17 mouse cellular contexts compared by ENCODE assay signal in genomic region chr6:99420666-99421065, GRCm38 (mm10).
A peak's percentile ranks its signal among the peaks of the same experiment; 100 is the strongest.
DNase-seq lines count a peak whose midpoint lies in the region; ATAC-seq and TF ChIP-seq lines count a peak whose summit lies in the region.
"Had no signal": no experiment of that assay in that cellular context is flagged by ENCODE, and none has a peak within 500 bp of the region (broad histone marks: within the 10 kb centered on the region; RNA-seq: fewer than 3 reads in every experiment).

No protein-coding gene starts in this region.

- no peaks in the 10 kb centered on the region for H3K27me3 ChIP-seq in lung, embryonic 14.5 days (ENCODE audit: insufficient read depth, low read length)
- no peaks in the 10 kb centered on the region for H3K27me3 ChIP-seq in hindbrain, embryonic 14.5 days (ENCODE audit: control insufficient read depth, insufficient read depth, low read length)

- no peak overlapping the region for H3K4me3 ChIP-seq in lung, embryonic 14.5 days (ENCODE audit: low read depth, low read length)
- no peak overlapping the region for H3K4me3 ChIP-seq in hindbrain, embryonic 14.5 days (replicated peaks; ENCODE audit: low read length)
- H3K4me3 ChIP-seq: embryonic facial prominence, embryonic 10.5 days; myocyte had no signal

- no peak for ATAC-seq in lung, embryonic 14.5 days (ENCODE audit: insufficient read depth)
- peak; percentile 94 for ATAC-seq in CD4-positive, CD25-positive, alpha-beta regulatory T cell, adult 4 months
- no peak for ATAC-seq in hindbrain, embryonic 14.5 days (ENCODE audit: low FRiP score)
- ATAC-seq: intestine, postnatal 0 days had no signal

- H3K27ac ChIP-seq in lung, embryonic 14.5 days (ENCODE audit: low read depth), result no peak overlapping the region
- H3K27ac ChIP-seq in hindbrain, embryonic 14.5 days, result no peak overlapping the region
- H3K27ac ChIP-seq: embryonic facial prominence, embryonic 10.5 days; liver, embryonic 14.5 days had no signal

- TF ChIP-seq CTCF in lung, embryonic 14.5 days (IDR thresholded peaks at IDR 0.05; ENCODE audit: low read depth), result no peak

- H3K4me1 ChIP-seq in lung, embryonic 14.5 days (ENCODE audit: insufficient read depth), result no peaks in the 10 kb centered on the region
- H3K4me1 ChIP-seq in hindbrain, embryonic 14.5 days (replicated peaks; ENCODE audit: control insufficient read depth, insufficient read depth, low read length), result no peaks in the 10 kb centered on the region
- H3K4me1 ChIP-seq: embryonic facial prominence, embryonic 10.5 days had no signal

- H3K9me3 ChIP-seq in lung, embryonic 14.5 days (ENCODE audit: low read depth, low read length), result no peaks in the 10 kb centered on the region
- no peaks in the 10 kb centered on the region for H3K9me3 ChIP-seq in hindbrain, embryonic 14.5 days (ENCODE audit: control insufficient read depth, low read length)
- H3K9me3 ChIP-seq: embryonic facial prominence, embryonic 10.5 days had no signal

- 66% methylated on average over 8 of the region's 8 CpGs for WGBS in lung, embryonic 14.5 days
- 86% methylated on average over 8 of the region's 8 CpGs for WGBS in hindbrain, embryonic 14.5 days

- no peaks in the 10 kb centered on the region for H3K36me3 ChIP-seq in lung, embryonic 14.5 days (ENCODE audit: insufficient read depth)
- H3K36me3 ChIP-seq in hindbrain, embryonic 14.5 days (replicated peaks; ENCODE audit: control insufficient read depth, insufficient read depth), result no peaks in the 10 kb centered on the region

- H3K9ac ChIP-seq in lung, embryonic 14.5 days, result no peak overlapping the region
- H3K9ac ChIP-seq in hindbrain, embryonic 14.5 days, result no peak overlapping the region
- H3K9ac ChIP-seq: liver, embryonic 14.5 days had no signal

- peak; percentile 35 for DNase-seq in lung, embryonic 14.5 days
- no peak for DNase-seq in lung, adult 18-20 months
- peak; percentile 16 for DNase-seq in adrenal gland, postnatal 25 days
- peak; percentile 66 to 71 for DNase-seq in natural killer cell, adult 2 months (ENCODE audit: low spot score in 2 of 2)
- DNase-seq in layer of hippocampus, adult 11-12 months (ENCODE audit: low spot score), result no peak
- DNase-seq in layer of hippocampus, adult 8-10 months (ENCODE audit: low spot score in 2 of 2), result no peak
- DNase-seq in hindbrain, embryonic 14.5 days (ENCODE audit: low spot score), result no peak
- DNase-seq: cerebellum, adult 18-20 months; heart, adult 11 months; heart, postnatal 4 days; kidney, postnatal 4 days; thymus, adult 18-20 months had no signal

- H3K4me2 ChIP-seq in lung, embryonic 14.5 days, result no peak overlapping the region
- no peak overlapping the region for H3K4me2 ChIP-seq in hindbrain, embryonic 14.5 days (replicated peaks)

Comparison
In these comparisons a context has a peak if more than half of its experiments do, and no peak if none do; other contexts are left out.
1. DNase-seq: peak in lung, embryonic 14.5 days (single experiment), adrenal gland, postnatal 25 days (single experiment) and natural killer cell, adult 2 months (2 of 2); none in lung, adult 18-20 months (0 of 2), layer of hippocampus, adult 11-12 months (single experiment), layer of hippocampus, adult 8-10 months (0 of 2) and hindbrain, embryonic 14.5 days (single experiment).